Mouse (Mus musculus): ENCODE results near the gene Prok2. TPM values are rescaled to one million over a fixed set of nuclear protein-coding genes. Genes with fewer than 3 reads are reported as not detected.
A peak's percentile ranks its signal among the peaks of the same experiment; 100 is the strongest.

Prok2 gene
- polyA plus RNA-seq, 1 experiment, result not detected

GRCm38 (mm10) chr6:99746275-99746674, 20.1 kb upstream of the Prok2 start:
- no peak overlapping the region for H3K27ac ChIP-seq (ENCODE audit: insufficient read depth, low read depth, low read length)
- H3K4me1 ChIP-seq (ENCODE audit: control insufficient read depth, insufficient read depth, insufficient read length, low read length), result no peaks in the 10 kb centered on the region
- TF ChIP-seq CTCF (IDR thresholded peaks at IDR 0.05; ENCODE audit: extremely low read depth, insufficient read length, insufficient replicate concordance, low read depth, low read length) (no peak), POLR2A (IDR thresholded peaks at IDR 0.05; ENCODE audit: low read depth, low read length) (no peak)
- H3K4me3 ChIP-seq (ENCODE audit: low read depth, low read length), result no peak overlapping the region
- WGBS, result 80% methylated on average over 5 of the region's 5 CpGs
- no peaks in the 10 kb centered on the region for H3K36me3 ChIP-seq (ENCODE audit: control insufficient read depth, insufficient read depth, low read length)
- no peaks in the 10 kb centered on the region for H3K27me3 ChIP-seq (ENCODE audit: control insufficient read depth, insufficient read depth, low read length)

GRCm38 (mm10) chr6:99742866-99743265, 16.7 kb upstream of the Prok2 start:
- TF ChIP-seq CTCF (IDR thresholded peaks at IDR 0.05; ENCODE audit: extremely low read depth, insufficient read length, insufficient replicate concordance, low read depth, low read length), result no peak
- TF ChIP-seq POLR2A (IDR thresholded peaks at IDR 0.05; ENCODE audit: low read depth, low read length), result no peak
- WGBS, result 70% methylated on average over 3 of the region's 3 CpGs
- Histone ChIP-seq H3K4me1 (ENCODE audit: control insufficient read depth, insufficient read depth, insufficient read length, low read length) (no peaks in the 10 kb centered on the region), H3K4me3 (ENCODE audit: low read depth, low read length) (no peak overlapping the region), H3K27me3 (ENCODE audit: control insufficient read depth, insufficient read depth, low read length) (no peaks in the 10 kb centered on the region), H3K27ac (ENCODE audit: insufficient read depth, low read depth, low read length) (no peak overlapping the region), H3K36me3 (ENCODE audit: control insufficient read depth, insufficient read depth, low read length) (no peaks in the 10 kb centered on the region)

- 34% methylated on average over 5 of the region's 5 CpGs for WGBS
- no peak for TF ChIP-seq POLR2A (IDR thresholded peaks at IDR 0.05; ENCODE audit: low read depth, low read length)
- TF ChIP-seq CTCF (IDR thresholded peaks at IDR 0.05; ENCODE audit: extremely low read depth, insufficient read length, insufficient replicate concordance, low read depth, low read length), result no peak
- Histone ChIP-seq H3K27ac (ENCODE audit: insufficient read depth, low read depth, low read length) (no peak overlapping the region), H3K4me3 (ENCODE audit: low read depth, low read length) (no peak overlapping the region), H3K27me3 (ENCODE audit: control insufficient read depth, insufficient read depth, low read length) (no peaks in the 10 kb centered on the region; the same call in none of the 2 replicates), H3K4me1 (ENCODE audit: control insufficient read depth, insufficient read depth, insufficient read length, low read length) (no peaks in the 10 kb centered on the region), H3K36me3 (ENCODE audit: control insufficient read depth, insufficient read depth, low read length) (no peaks in the 10 kb centered on the region)
These were observed 8.5 kb upstream of the Prok2 start for GRCm38 (mm10) chr6:99734666-99735065.

GRCm38 (mm10) chr6:99732673-99733072, 6.5 kb upstream of the Prok2 start:
- H3K4me3 ChIP-seq (ENCODE audit: low read depth, low read length), result no peak overlapping the region
- TF ChIP-seq POLR2A (IDR thresholded peaks at IDR 0.05; ENCODE audit: low read depth, low read length), result no peak
- no peak for TF ChIP-seq CTCF (IDR thresholded peaks at IDR 0.05; ENCODE audit: extremely low read depth, insufficient read length, insufficient replicate concordance, low read depth, low read length)
- H3K27ac ChIP-seq (ENCODE audit: insufficient read depth, low read depth, low read length), result no peak overlapping the region
- WGBS, result 84% methylated on average over 8 of the region's 8 CpGs
- H3K36me3 ChIP-seq (ENCODE audit: control insufficient read depth, insufficient read depth, low read length), result no peaks in the 10 kb centered on the region
- no peaks in the 10 kb centered on the region for H3K4me1 ChIP-seq (ENCODE audit: control insufficient read depth, insufficient read depth, insufficient read length, low read length)
- peaks cover 6% of the 10 kb centered on the region for H3K27me3 ChIP-seq (ENCODE audit: control insufficient read depth, insufficient read depth, low read length)

- TF ChIP-seq CTCF (IDR thresholded peaks at IDR 0.05; ENCODE audit: extremely low read depth, insufficient read length, insufficient replicate concordance, low read depth, low read length), result no peak
- no peak overlapping the region for H3K4me3 ChIP-seq (ENCODE audit: low read depth, low read length)
- H3K4me1 ChIP-seq (ENCODE audit: control insufficient read depth, insufficient read depth, insufficient read length, low read length), result no peaks in the 10 kb centered on the region
- H3K36me3 ChIP-seq (ENCODE audit: control insufficient read depth, insufficient read depth, low read length), result no peaks in the 10 kb centered on the region
- WGBS, result 82% methylated on average over 4 of the region's 4 CpGs
- H3K27ac ChIP-seq (ENCODE audit: insufficient read depth, low read depth, low read length), result no peak overlapping the region
- H3K27me3 ChIP-seq (ENCODE audit: control insufficient read depth, insufficient read depth, low read length), result peaks cover 11% of the 10 kb centered on the region
These were observed 5.7 kb upstream of the Prok2 start for GRCm38 (mm10) chr6:99731926-99732325.

- Histone ChIP-seq H3K36me3 (ENCODE audit: control insufficient read depth, insufficient read depth, low read length) (no peaks in the 10 kb centered on the region), H3K27ac (ENCODE audit: insufficient read depth, low read depth, low read length) (no peak overlapping the region), H3K27me3 (ENCODE audit: control insufficient read depth, insufficient read depth, low read length) (peaks cover 29% of the 10 kb centered on the region), H3K4me3 (ENCODE audit: low read depth, low read length) (no peak overlapping the region), H3K4me1 (ENCODE audit: control insufficient read depth, insufficient read depth, insufficient read length, low read length) (peaks cover 7% of the 10 kb centered on the region; the same call in 1 of the 2 replicates)
- WGBS, result 77% methylated on average over 4 of the region's 4 CpGs
- TF ChIP-seq CTCF (IDR thresholded peaks at IDR 0.05; ENCODE audit: extremely low read depth, insufficient read length, insufficient replicate concordance, low read depth, low read length) (no peak), POLR2A (IDR thresholded peaks at IDR 0.05; ENCODE audit: low read depth, low read length) (no peak)
These were observed 3.7 kb upstream of the Prok2 start for GRCm38 (mm10) chr6:99729853-99730252.

- peak overlapping the region; percentile 56; the same call in 1 of the 2 replicates for H3K4me3 ChIP-seq (ENCODE audit: low read depth, low read length)
- H3K27me3 ChIP-seq (ENCODE audit: control insufficient read depth, insufficient read depth, low read length), result peaks cover 34% of the 10 kb centered on the region
- H3K4me1 ChIP-seq (ENCODE audit: control insufficient read depth, insufficient read depth, insufficient read length, low read length), result peaks cover 7% of the 10 kb centered on the region; the same call in 1 of the 2 replicates
- WGBS, result 12% methylated on average over 22 of the region's 22 CpGs
- TF ChIP-seq CTCF (IDR thresholded peaks at IDR 0.05; ENCODE audit: extremely low read depth, insufficient read length, insufficient replicate concordance, low read depth, low read length) (no peak), POLR2A (IDR thresholded peaks at IDR 0.05; ENCODE audit: low read depth, low read length) (no peak)
- H3K36me3 ChIP-seq (ENCODE audit: control insufficient read depth, insufficient read depth, low read length), result no peaks in the 10 kb centered on the region
- no peak overlapping the region for H3K27ac ChIP-seq (ENCODE audit: insufficient read depth, low read depth, low read length)
These were observed 548 bp upstream of the Prok2 start for GRCm38 (mm10) chr6:99726576-99727303.
